Mouse (Mus musculus) heart, embryonic 11.5 days (tissue): ENCODE measurements at regions not wholly inside any gene's neighbourhood (a gene's known extent, or its start where the extent isn't known, plus 50 kb on each side); places are given as distances from the start of the nearest gene placed in this dataset.

ENCODE experiments used
- ATAC-seq: fragments of 200-750 bp; cut with Nextera tagmentation; replicated peaks from 2 replicates; pipeline ENCODE4 v1.8.0; 2017; ENCODE audit warnings: moderate library complexity; ENCODE audit not compliant: insufficient number of reproducible peaks, low FRiP score, low TSS enrichment
- H3K27ac ChIP-seq: fragments of 300-500 bp; sonication (generic); 2 replicates; pipeline ENCODE4 v1.5.1; 2014; ENCODE audit warnings: mild to moderate bottlenecking, low read depth, low read length
- H3K27me3 ChIP-seq: fragments of 300-500 bp; sonication (generic); 2 replicates; pipeline ENCODE4 v1.6.1; 2014; ENCODE audit warnings: mild to moderate bottlenecking, low read length, mixed read lengths; ENCODE audit not compliant: control insufficient read depth, insufficient read depth
- H3K36me3 ChIP-seq: fragments of 300-500 bp; sonication (generic); 2 replicates; pipeline ENCODE4 v1.6.1; 2014; ENCODE audit warnings: mild to moderate bottlenecking, low read length, moderate library complexity, mixed read lengths; ENCODE audit not compliant: control insufficient read depth, insufficient read depth
- H3K4me1 ChIP-seq: fragments of 300-500 bp; sonication (generic); 2 replicates; pipeline ENCODE4 v1.6.1; 2014; ENCODE audit warnings: low read length; ENCODE audit not compliant: control insufficient read depth, insufficient read depth
- H3K4me2 ChIP-seq: fragments of 300-500 bp; sonication (generic); 2 replicates; pipeline ENCODE4 v1.6.1; 2014; ENCODE audit warnings: mild to moderate bottlenecking, moderate library complexity
- H3K4me3 ChIP-seq: fragments of 300-500 bp; sonication (generic); 2 replicates; pipeline ENCODE4 v1.5.1; 2014; ENCODE audit warnings: low read depth, low read length
- H3K9ac ChIP-seq: fragments of 300-500 bp; sonication (generic); 2 replicates; pipeline ENCODE4 v1.6.1; 2014; ENCODE audit warnings: mild to moderate bottlenecking, low read depth, low read length, moderate library complexity
- H3K9me3 ChIP-seq: fragments of 300-500 bp; sonication (generic); replicated peaks from 2 replicates; pipeline ENCODE4 v1.6.1; 2016; ENCODE audit warnings: low read length; ENCODE audit not compliant: control insufficient read depth
- WGBS: fragments of 180-500 bp; shearing (Covaris S2); extraction: QIAGEN DNeasy Blood & Tissue Kit; methylation state at CpG from one replicate; pipeline ENCODE4 v1.1.7; 2014; ENCODE audit not compliant: insufficient replicate concordance; 5-methylcytosine and 5-hydroxymethylcytosine counted together

GRCm38 (mm10) chr6:51220778-51221177, 211.7 kb upstream of the Nfe2l3 start:
- Histone ChIP-seq H3K36me3 (no peaks in the 10 kb centered on the region), H3K9me3 (no peaks in the 10 kb centered on the region), H3K27me3 (no peaks in the 10 kb centered on the region), H3K9ac (no peak overlapping the region), H3K27ac (no peak overlapping the region), H3K4me1 (no peaks in the 10 kb centered on the region), H3K4me3 (no peak overlapping the region), H3K4me2 (no peak overlapping the region)
- no peak for ATAC-seq
- 46% methylated on average over 4 of the region's 4 CpGs for WGBS

DNA sequence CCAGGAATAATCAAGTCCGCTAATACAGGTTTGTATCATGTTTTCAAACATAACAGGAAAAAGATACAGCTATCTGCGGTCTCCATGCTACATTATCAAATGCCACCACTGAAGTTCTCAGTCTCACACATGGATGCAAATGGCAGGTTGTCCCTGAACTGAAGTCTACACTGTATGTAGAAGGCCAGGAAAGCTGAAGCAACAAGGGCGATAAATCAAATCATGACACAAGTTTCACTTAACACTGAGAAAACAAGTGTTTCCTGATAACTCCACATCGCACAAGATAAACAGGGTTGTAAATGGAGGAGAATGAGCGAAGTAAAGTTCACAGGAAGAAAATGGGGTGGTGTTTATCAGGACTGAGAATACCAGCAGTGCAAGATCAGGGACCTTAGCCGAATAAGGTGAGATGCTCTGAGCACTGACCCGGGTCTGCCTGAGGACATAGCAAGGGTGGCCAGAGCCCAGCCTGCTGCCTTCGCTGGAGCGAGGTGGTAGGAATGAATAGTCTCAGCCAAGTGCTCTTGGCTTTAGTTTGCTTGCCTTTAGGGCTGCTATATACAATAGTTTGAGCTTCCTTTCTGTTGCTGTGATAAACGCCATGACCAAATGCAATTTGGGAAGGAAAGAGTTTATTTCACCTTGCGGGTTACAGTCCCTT, 196.3 kb upstream of the Nfe2l3 start:
- Histone ChIP-seq H3K4me3 (no peak overlapping the region), H3K4me1 (no peaks in the 10 kb centered on the region), H3K9me3 (no peaks in the 10 kb centered on the region), H3K27me3 (no peaks in the 10 kb centered on the region), H3K36me3 (no peaks in the 10 kb centered on the region), H3K27ac (no peak overlapping the region), H3K9ac (no peak overlapping the region), H3K4me2 (no peak overlapping the region)
- WGBS = 51% methylated on average over 11 of the region's 11 CpGs
- ATAC-seq = no peak

DNA sequence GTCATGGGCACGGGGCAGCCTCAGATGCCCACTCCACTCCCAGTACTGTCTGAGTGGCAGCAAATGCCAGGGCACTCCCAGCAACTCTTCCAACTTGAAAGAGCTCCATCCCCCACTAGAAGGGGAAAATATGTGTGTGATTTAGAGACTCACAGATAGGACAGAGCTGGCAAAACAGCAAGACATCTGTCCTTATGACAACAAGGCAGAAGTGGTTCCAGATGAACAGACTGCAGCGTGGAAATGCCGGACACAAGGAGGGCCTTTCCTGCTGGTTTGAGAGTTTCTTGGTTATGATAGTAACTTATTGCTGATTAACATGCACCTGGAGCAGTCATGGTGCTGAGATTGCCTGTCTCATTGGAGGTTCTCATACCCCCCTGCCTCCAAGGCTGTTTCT, 192.4 kb upstream of the Nfe2l3 start:
- H3K27me3 ChIP-seq = no peaks in the 10 kb centered on the region
- H3K36me3 ChIP-seq = no peaks in the 10 kb centered on the region
- ATAC-seq = no peak
- 73% methylated on average over 3 of the region's 3 CpGs for WGBS
- no peaks in the 10 kb centered on the region for H3K4me1 ChIP-seq
- no peaks in the 10 kb centered on the region; the same call in 1 of the 2 replicates for H3K9me3 ChIP-seq
- no peak overlapping the region for H3K9ac ChIP-seq
- no peak overlapping the region for H3K4me2 ChIP-seq
- H3K27ac ChIP-seq = no peak overlapping the region
- no peak overlapping the region for H3K4me3 ChIP-seq

DNA sequence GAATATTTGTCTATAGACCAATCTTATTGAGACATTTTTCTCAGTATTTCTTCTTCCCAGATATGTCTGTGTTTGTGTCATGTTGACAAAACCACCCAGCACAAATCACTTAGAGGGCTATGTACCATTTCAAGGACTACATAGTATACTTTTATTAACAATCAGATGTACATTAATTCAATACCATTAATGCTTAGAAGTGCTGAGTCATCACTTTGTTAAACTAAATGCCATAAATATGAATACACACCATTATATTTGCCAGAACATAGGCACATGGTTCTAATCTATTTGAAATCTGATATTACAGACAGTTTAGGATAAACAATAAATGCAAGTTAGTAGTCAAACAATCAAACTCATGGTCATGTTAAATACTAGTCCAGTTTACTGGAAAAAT, 182.2 kb upstream of the Nfe2l3 start:
- no peak overlapping the region for H3K4me2 ChIP-seq
- no peak overlapping the region for H3K27ac ChIP-seq
- ATAC-seq = no peak
- no peaks in the 10 kb centered on the region for H3K27me3 ChIP-seq
- no peak overlapping the region for H3K4me3 ChIP-seq
- no peaks in the 10 kb centered on the region for H3K4me1 ChIP-seq
- H3K36me3 ChIP-seq = no peaks in the 10 kb centered on the region
- no peak overlapping the region for H3K9ac ChIP-seq
- no peaks in the 10 kb centered on the region for H3K9me3 ChIP-seq

GRCm38 (mm10) chr6:51251432-51251831, 181.0 kb upstream of the Nfe2l3 start:
- H3K36me3 ChIP-seq = no peaks in the 10 kb centered on the region
- WGBS = 83% methylated on average over 2 of the region's 2 CpGs
- H3K9me3 ChIP-seq = no peaks in the 10 kb centered on the region

GRCm38 (mm10) chr6:51252721-51253120, 179.7 kb upstream of the Nfe2l3 start:
- H3K4me1 ChIP-seq = peaks cover 3% of the 10 kb centered on the region; the same call in 1 of the 2 replicates
- H3K4me3 ChIP-seq = no peak overlapping the region
- H3K4me2 ChIP-seq = no peak overlapping the region
- no peaks in the 10 kb centered on the region for H3K9me3 ChIP-seq
- no peak overlapping the region for H3K27ac ChIP-seq
- no peaks in the 10 kb centered on the region for H3K36me3 ChIP-seq
- H3K27me3 ChIP-seq = no peaks in the 10 kb centered on the region
- no peak for ATAC-seq
- 77% methylated on average over 3 of the region's 3 CpGs for WGBS
- H3K9ac ChIP-seq = no peak overlapping the region

More at GRCm38 (mm10) chr6:51251432-51251831, 181.0 kb upstream of the Nfe2l3 start:
- Histone ChIP-seq H3K4me3 (no peak overlapping the region), H3K27me3 (no peaks in the 10 kb centered on the region), H3K9ac (no peak overlapping the region), H3K27ac (no peak overlapping the region), H3K4me1 (no peaks in the 10 kb centered on the region), H3K4me2 (no peak overlapping the region)
- no peak for ATAC-seq

DNA sequence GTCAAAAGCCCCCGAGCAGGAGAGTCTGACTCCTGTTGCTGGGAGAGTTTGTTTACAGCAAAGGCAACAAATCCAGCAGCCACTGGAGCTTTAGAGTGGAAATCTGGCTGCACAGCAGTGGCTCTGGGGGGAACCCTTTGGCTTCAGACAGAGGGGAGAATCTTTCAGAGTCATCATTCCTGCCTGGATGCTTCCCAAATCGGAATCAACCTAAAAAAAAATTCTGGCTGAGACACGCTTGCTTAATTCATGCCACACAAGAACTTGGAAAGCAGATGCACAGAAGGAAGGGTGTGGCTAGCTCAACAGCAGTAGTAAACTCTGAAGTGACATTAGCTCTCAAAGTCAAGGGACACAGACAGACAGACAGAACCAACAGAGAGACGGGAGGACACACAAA, 175.8 kb upstream of the Nfe2l3 start:
- Histone ChIP-seq H3K27me3 (no peaks in the 10 kb centered on the region), H3K9me3 (no peaks in the 10 kb centered on the region), H3K4me1 (peaks cover 6% of the 10 kb centered on the region; the same call in 1 of the 2 replicates), H3K27ac (no peak overlapping the region), H3K9ac (no peak overlapping the region), H3K36me3 (no peaks in the 10 kb centered on the region), H3K4me2 (no peak overlapping the region), H3K4me3 (no peak overlapping the region)
- ATAC-seq = no peak
- WGBS = 73% methylated on average over 4 of the region's 4 CpGs

DNA sequence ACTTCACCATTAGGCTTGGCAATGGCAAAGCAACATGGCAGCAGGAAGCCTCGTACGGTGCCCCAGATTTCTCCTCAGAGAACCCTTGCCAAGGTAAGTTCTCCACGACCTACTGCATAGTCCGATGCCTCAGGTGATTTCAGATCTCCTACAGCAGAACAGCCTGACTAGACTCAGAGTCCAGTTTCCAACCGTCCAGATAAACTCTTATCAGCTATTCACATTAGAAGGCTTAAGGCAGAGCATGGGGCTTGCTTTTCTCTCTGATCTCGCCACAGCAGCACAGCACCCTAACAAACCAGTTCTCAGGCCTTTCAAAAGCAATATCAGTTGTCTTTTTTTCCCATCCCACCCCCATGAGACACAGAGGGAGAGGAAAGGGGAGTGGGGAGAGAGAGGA, 174.9 kb upstream of the Nfe2l3 start:
- no peak overlapping the region for H3K27ac ChIP-seq
- H3K9me3 ChIP-seq = no peaks in the 10 kb centered on the region
- H3K4me3 ChIP-seq = no peak overlapping the region
- H3K4me1 ChIP-seq = peaks cover 6% of the 10 kb centered on the region; the same call in 1 of the 2 replicates
- WGBS = 55% methylated on average over 6 of the region's 6 CpGs
- no peak overlapping the region for H3K9ac ChIP-seq
- no peak for ATAC-seq
- no peak overlapping the region for H3K4me2 ChIP-seq
- H3K36me3 ChIP-seq = no peaks in the 10 kb centered on the region
- H3K27me3 ChIP-seq = peaks cover 2% of the 10 kb centered on the region; the same call in 1 of the 2 replicates

GRCm38 (mm10) chr6:51258304-51258703, 174.2 kb upstream of the Nfe2l3 start:
- Histone ChIP-seq H3K4me1 (peaks cover 6% of the 10 kb centered on the region; the same call in 1 of the 2 replicates), H3K9ac (no peak overlapping the region), H3K36me3 (no peaks in the 10 kb centered on the region), H3K27me3 (peaks cover 2% of the 10 kb centered on the region; the same call in 1 of the 2 replicates), H3K4me2 (no peak overlapping the region), H3K4me3 (no peak overlapping the region), H3K9me3 (no peaks in the 10 kb centered on the region), H3K27ac (no peak overlapping the region)
- no peak for ATAC-seq
- WGBS = 48% methylated on average over 2 of the region's 2 CpGs
